Comparison of ENCODE assay signal across 7 mouse cellular contexts in the genomic region with DNA sequence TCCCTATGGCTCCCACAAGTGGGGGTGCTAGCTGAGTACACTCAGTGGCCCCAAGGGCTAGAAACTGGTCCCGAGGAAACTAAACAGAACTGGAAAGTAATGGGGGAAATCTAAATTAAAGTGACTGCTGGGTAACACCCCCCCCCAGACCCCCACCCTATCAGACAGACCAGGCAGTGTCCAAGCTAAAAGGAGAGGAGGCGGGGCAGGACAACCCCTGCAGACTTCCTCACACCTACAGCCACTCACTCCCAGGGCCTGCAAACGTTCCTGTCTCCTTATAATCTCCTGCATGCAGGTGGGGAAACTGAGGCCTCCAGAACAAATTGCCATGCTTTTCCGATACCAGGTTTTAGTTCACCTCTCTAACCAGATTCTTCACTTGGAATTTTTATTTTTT. TPM values are rescaled to one million over a fixed set of nuclear protein-coding genes. Genes with fewer than 3 reads are reported as not detected.
DNase-seq lines count a peak whose midpoint lies in the region; ATAC-seq and TF ChIP-seq lines count a peak whose summit lies in the region.

No protein-coding gene starts in this region.

- TF ChIP-seq CTCF in lung, adult 2 months (IDR thresholded peaks at IDR 0.05; ENCODE audit: insufficient read depth, low read length), result no peak

- peaks cover 18% of the 10 kb centered on the region for H3K4me1 ChIP-seq in lung, adult 2 months (ENCODE audit: control insufficient read depth, insufficient read depth, low read length)
- peaks cover 43% of the 10 kb centered on the region for H3K4me1 ChIP-seq in forebrain, embryonic 10.5 days
- H3K4me1 ChIP-seq in limb, embryonic 12.5 days (replicated peaks), result peaks cover 59% of the 10 kb centered on the region
- H3K4me1 ChIP-seq in stomach, embryonic 14.5 days (ENCODE audit: control insufficient read depth, insufficient read depth, low read length), result peaks cover 31% of the 10 kb centered on the region

- 0 out of 2 replicates have a peak, but pooled peaks cover 6% of the 10 kb centered on the region for H3K36me3 ChIP-seq in forebrain, embryonic 10.5 days (replicated peaks)
- H3K36me3 ChIP-seq in limb, embryonic 12.5 days, result 0 out of 2 replicates have a peak, but pooled peaks cover 4% of the 10 kb centered on the region
- no peaks in the 10 kb centered on the region for H3K36me3 ChIP-seq in stomach, embryonic 14.5 days (ENCODE audit: control insufficient read depth, insufficient read depth, low read length)

- H3K9ac ChIP-seq in limb, embryonic 12.5 days (replicated peaks), result peak overlapping the region; percentile 95
- peak overlapping the region; percentile 86 for H3K9ac ChIP-seq in stomach, embryonic 14.5 days (replicated peaks; ENCODE audit: low read depth, low read length)

- DNase-seq in lung, adult 2 months, result no peak
- no peak for DNase-seq in lung, adult 18-20 months
- DNase-seq in forebrain, embryonic 10.5 days (ENCODE audit: extremely low spot score, low spot score), result no peak
- no peak for DNase-seq in thymus, adult 18-20 months
- no peak for DNase-seq in gastrocnemius, adult 18-20 months (ENCODE audit: low spot score)

- ATAC-seq in limb, embryonic 12.5 days (ENCODE audit: insufficient number of reproducible peaks, insufficient read depth, low FRiP score, low TSS enrichment, low read depth), result no peak
- ATAC-seq in stomach, embryonic 14.5 days (ENCODE audit: insufficient number of reproducible peaks, insufficient read depth, low FRiP score, low read depth), result no peak

- no peak for TF ChIP-seq POLR2A in lung, adult 2 months (IDR thresholded peaks at IDR 0.05; ENCODE audit: borderline replicate concordance, extremely low read depth, low read depth, low read length)

- peak overlapping the region; percentile 62 for H3K4me2 ChIP-seq in limb, embryonic 12.5 days
- H3K4me2 ChIP-seq in stomach, embryonic 14.5 days (replicated peaks; ENCODE audit: low read depth, low read length), result peak overlapping the region; percentile 51

- H3K27me3 ChIP-seq in forebrain, embryonic 10.5 days (ENCODE audit: poor library complexity, severe bottlenecking), result no peaks in the 10 kb centered on the region
- H3K27me3 ChIP-seq in limb, embryonic 12.5 days, result no peaks in the 10 kb centered on the region
- no peaks in the 10 kb centered on the region for H3K27me3 ChIP-seq in stomach, embryonic 14.5 days (ENCODE audit: control insufficient read depth, insufficient read depth, low read length)

- 19% methylated on average over 4 of the region's 4 CpGs for WGBS in lung, adult 2 months
- 13% methylated on average over 4 of the region's 4 CpGs for WGBS in forebrain, embryonic 10.5 days
- WGBS in limb, embryonic 12.5 days, result under 1% methylated on average over 4 of the region's 4 CpGs
- WGBS in stomach, embryonic 14.5 days, result 5% methylated on average over 4 of the region's 4 CpGs

- no peaks in the 10 kb centered on the region for H3K9me3 ChIP-seq in forebrain, embryonic 10.5 days
- H3K9me3 ChIP-seq in limb, embryonic 12.5 days, result no peaks in the 10 kb centered on the region
- H3K9me3 ChIP-seq in stomach, embryonic 14.5 days (ENCODE audit: control insufficient read depth, low read depth, low read length), result no peaks in the 10 kb centered on the region

- H3K27ac ChIP-seq in forebrain, embryonic 10.5 days, result peak overlapping the region; percentile 97
- H3K27ac ChIP-seq in limb, embryonic 12.5 days, result peak overlapping the region; percentile 99
- H3K27ac ChIP-seq in stomach, embryonic 14.5 days (ENCODE audit: low read length), result peak overlapping the region; percentile 96

- peak overlapping the region; percentile 70 for H3K4me3 ChIP-seq in lung, adult 2 months (replicated peaks; ENCODE audit: extremely low read depth, low read depth, low read length)
- peak overlapping the region; percentile 95 for H3K4me3 ChIP-seq in forebrain, embryonic 10.5 days
- H3K4me3 ChIP-seq in limb, embryonic 12.5 days (replicated peaks), result peak overlapping the region; percentile 90
- H3K4me3 ChIP-seq in stomach, embryonic 14.5 days (ENCODE audit: low read depth, low read length), result peak overlapping the region; percentile 94

RNA-seq across cellular contexts. Expression of a gene that starts 0.9 kb away (rescaled TPM):
- 7.4 and 14.9 TPM in 2 replicates for polyA plus RNA-seq in lung, adult 2 months (2012; rRNA removed)
- polyA plus RNA-seq in forebrain, embryonic 10.5 days (2016; fragmentation: Nextera tagmentation; extraction: Ambion mirVana), result 35.6 and 36.8 TPM in 2 replicates
- 47.2 and 49.3 TPM in 2 replicates for polyA plus RNA-seq in limb, embryonic 12.5 days (2016; fragmentation: Nextera tagmentation; extraction: Ambion mirVana)
- polyA plus RNA-seq in stomach, embryonic 14.5 days (2014; fragmentation: Nextera tagmentation; extraction: Ambion mirVana), result 41.6 and 48.1 TPM in 2 replicates
- 10 to 100 TPM; 10.4 to 16.0 TPM for total RNA-seq in gastrocnemius, adult 18-20 months (2021)
